Mouse (Mus musculus): ENCODE results near the gene Krtap13. TPM values are rescaled to one million over a fixed set of nuclear protein-coding genes. Genes with fewer than 3 reads are reported as not detected.
"Not testable (repeated sequence)": the region's sequence is repeated elsewhere in the genome, so short reads cannot be mapped to it uniquely, and the experiment has no call there.

Krtap13 gene
- polyA plus RNA-seq (2015; fragmentation: Nextera tagmentation; extraction: Ambion mirVana) = not detected in 2 replicates

DNA sequence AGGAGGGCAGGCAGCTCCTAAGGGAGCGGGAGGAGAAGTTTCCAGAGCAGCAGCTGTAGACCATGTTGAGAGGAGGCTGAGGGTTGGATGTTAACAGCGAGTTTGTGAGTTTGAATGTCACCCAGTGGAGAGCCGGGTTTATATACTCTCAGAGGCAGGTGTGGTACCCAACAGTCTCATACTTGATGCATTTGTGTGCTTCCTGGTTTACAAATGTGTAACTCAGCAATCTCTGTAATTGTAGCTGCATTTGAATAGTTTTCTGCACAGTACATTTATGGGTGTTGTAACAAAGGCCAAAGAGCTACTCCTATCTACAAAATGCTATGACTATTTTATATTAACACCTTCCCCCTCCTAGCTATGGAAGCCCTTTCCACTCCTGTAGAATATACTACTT is at the start of gene Krtap13:
Krtap13 (minus strand) TSS at position 101 of the 400 bp plus-strand sequence.
- H3K27me3 ChIP-seq (ENCODE audit: control insufficient read depth, insufficient read depth, low read length); H3K4me3 ChIP-seq (ENCODE audit: low read depth, low read length); H3K36me3 ChIP-seq (ENCODE audit: control insufficient read depth, insufficient read depth, low read length); DNase-seq (ENCODE audit: low spot score); ATAC-seq (ENCODE audit: low FRiP score, low TSS enrichment); H3K4me2 ChIP-seq (replicated peaks; ENCODE audit: low read depth); H3K9me3 ChIP-seq (ENCODE audit: control insufficient read depth, low read length); H3K27ac ChIP-seq (replicated peaks); H3K4me1 ChIP-seq (replicated peaks; ENCODE audit: control insufficient read depth, insufficient read depth); H3K9ac ChIP-seq (ENCODE audit: low read length): not testable (repeated sequence)
- 84% methylated on average over 3 of the region's 3 CpGs for WGBS

DNA sequence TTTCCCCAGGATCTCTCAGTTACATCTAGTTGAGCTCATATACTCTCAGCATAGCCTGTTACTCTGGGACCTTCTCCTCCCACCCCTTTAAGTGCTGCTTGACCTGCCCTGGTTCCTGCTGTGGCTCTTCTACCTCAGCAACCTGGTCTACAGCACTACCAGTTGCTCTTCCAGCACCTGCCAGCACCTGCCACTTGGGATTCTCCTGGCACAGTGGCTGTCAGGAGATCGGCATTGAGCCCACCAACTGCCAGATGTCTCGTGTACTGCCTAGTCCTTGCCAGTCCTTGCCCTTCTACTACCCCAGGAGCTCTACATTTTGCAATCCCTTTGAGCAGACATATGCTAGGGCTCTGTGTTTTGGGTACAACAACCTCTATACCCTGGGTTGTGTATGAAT is 35.4 kb upstream of the Krtap13 start:
- no peak for ATAC-seq (ENCODE audit: low FRiP score, low TSS enrichment)
- Histone ChIP-seq H3K4me3 (ENCODE audit: low read depth, low read length) (no peak overlapping the region), H3K27me3 (ENCODE audit: control insufficient read depth, insufficient read depth, low read length) (no peaks in the 10 kb centered on the region), H3K9ac (ENCODE audit: low read length) (no peak overlapping the region), H3K9me3 (ENCODE audit: control insufficient read depth, low read length) (no peaks in the 10 kb centered on the region), H3K36me3 (ENCODE audit: control insufficient read depth, insufficient read depth, low read length) (no peaks in the 10 kb centered on the region), H3K4me2 (replicated peaks; ENCODE audit: low read depth) (no peak overlapping the region), H3K27ac (replicated peaks) (no peak overlapping the region), H3K4me1 (replicated peaks; ENCODE audit: control insufficient read depth, insufficient read depth) (no peaks in the 10 kb centered on the region)
- DNase-seq (ENCODE audit: low spot score) = no peak
- WGBS = 71% methylated on average over 2 of the region's 2 CpGs
- no peak for TF ChIP-seq CTCF (IDR thresholded peaks at IDR 0.05; ENCODE audit: low read depth)
- TF ChIP-seq EP300 (optimal IDR thresholded peaks at IDR 0.05) = no peak

DNA sequence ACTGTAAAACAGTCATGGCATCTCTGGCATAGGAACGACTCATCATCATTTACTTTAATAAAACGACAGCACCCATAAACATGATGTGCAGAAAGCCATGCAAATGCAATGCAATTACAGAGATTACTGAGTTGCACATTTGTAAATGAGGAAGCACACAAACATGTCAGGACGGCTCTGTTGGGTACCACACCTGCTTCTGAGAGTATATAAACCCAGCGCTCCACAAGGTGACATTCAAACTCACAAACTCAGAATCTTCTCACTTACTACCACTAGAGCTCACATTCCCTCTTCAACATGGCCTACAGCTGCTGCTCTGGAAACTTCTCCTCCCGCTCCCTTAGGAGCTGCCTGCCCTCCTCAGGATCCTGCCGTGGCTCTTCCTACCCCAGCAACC is 26.2 kb upstream of the Krtap13 start, which contains the start of gene Gm5965:
Gm5965 (plus strand) TSS at position 301 of the 400 bp plus-strand sequence.
- no peak for DNase-seq (ENCODE audit: low spot score)
- no peak within 1 kb of the TSS for H3K27ac ChIP-seq (replicated peaks)
- no peak for ATAC-seq (ENCODE audit: low FRiP score, low TSS enrichment)
- TF ChIP-seq CTCF (IDR thresholded peaks at IDR 0.05; ENCODE audit: low read depth) (no peak), EP300 (optimal IDR thresholded peaks at IDR 0.05) (no peak)
- H3K9ac ChIP-seq (ENCODE audit: low read length) = no peak within 1 kb of the TSS
- no peak within 1 kb of the TSS for H3K4me3 ChIP-seq (ENCODE audit: low read depth, low read length)
- no peaks in the 10 kb centered on the region for H3K4me1 ChIP-seq (replicated peaks; ENCODE audit: control insufficient read depth, insufficient read depth)
- no peaks in the 10 kb centered on the region for H3K36me3 ChIP-seq (ENCODE audit: control insufficient read depth, insufficient read depth, low read length)
- H3K27me3 ChIP-seq (ENCODE audit: control insufficient read depth, insufficient read depth, low read length) = no peaks in the 10 kb centered on the region
- H3K4me2 ChIP-seq (replicated peaks; ENCODE audit: low read depth) = no peak within 1 kb of the TSS
- WGBS = 88% methylated on average over 5 of the region's 6 CpGs
- no peaks in the 10 kb centered on the region for H3K9me3 ChIP-seq (ENCODE audit: control insufficient read depth, low read length)

DNA sequence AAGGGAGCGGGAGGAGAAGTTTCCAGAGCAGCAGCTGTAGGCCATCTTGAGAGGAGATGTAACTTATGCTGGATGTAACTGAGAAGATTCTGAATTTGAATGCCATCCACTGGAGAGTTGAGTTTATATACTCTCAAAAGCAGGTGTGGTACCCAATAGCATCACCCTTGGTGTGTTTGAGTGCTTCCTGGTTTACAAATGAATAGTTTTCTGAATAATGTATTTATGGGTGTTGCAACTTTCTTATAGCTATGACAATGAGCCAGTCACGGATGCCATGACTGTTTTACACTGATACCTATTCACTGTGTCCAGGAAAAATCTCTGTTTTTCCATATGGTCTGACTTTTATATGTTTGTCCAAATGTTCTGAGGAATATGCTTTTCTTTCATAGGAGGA is 22.7 kb upstream of the Krtap13 start, which contains the start of gene 2310057N15Rik:
2310057N15Rik (minus strand) TSS at position 101 of the 400 bp plus-strand sequence.
- no peaks in the 10 kb centered on the region for H3K36me3 ChIP-seq (ENCODE audit: control insufficient read depth, insufficient read depth, low read length)
- no peaks in the 10 kb centered on the region for H3K9me3 ChIP-seq (ENCODE audit: control insufficient read depth, low read length)
- H3K4me1 ChIP-seq (replicated peaks; ENCODE audit: control insufficient read depth, insufficient read depth) = no peaks in the 10 kb centered on the region
- no peaks in the 10 kb centered on the region for H3K27me3 ChIP-seq (ENCODE audit: control insufficient read depth, insufficient read depth, low read length)
- H3K4me3 ChIP-seq (ENCODE audit: low read depth, low read length) = no peak within 1 kb of the TSS
- ATAC-seq (ENCODE audit: low FRiP score, low TSS enrichment) (no peak), DNase-seq (ENCODE audit: low spot score) (no peak)
- H3K4me2 ChIP-seq (replicated peaks; ENCODE audit: low read depth) = no peak within 1 kb of the TSS
- no peak within 1 kb of the TSS for H3K9ac ChIP-seq (ENCODE audit: low read length)
- no peak within 1 kb of the TSS for H3K27ac ChIP-seq (replicated peaks)
- WGBS = 86% methylated on average over 2 of the region's 2 CpGs
- TF ChIP-seq CTCF (IDR thresholded peaks at IDR 0.05; ENCODE audit: low read depth) (no peak), EP300 (optimal IDR thresholded peaks at IDR 0.05) (no peak)

DNA sequence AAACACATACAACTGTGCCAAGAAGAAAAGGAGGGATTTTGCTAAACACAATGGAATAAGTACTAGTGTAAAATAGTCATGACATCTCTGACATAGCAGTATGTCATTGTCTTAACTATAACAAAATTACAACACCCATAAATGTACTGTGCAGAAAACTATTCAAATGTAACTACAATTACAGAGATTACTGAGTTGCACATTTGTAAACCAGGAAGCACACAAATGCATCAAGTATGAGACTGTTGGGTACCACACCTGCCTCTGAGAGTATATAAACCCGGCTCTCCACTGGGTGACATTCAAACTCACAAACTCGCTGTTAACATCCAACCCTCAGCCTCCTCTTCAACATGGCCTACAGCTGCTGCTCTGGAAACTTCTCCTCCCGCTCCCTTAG is 7.1 kb upstream of the Krtap13 start, which contains the start of gene 2310034C09Rik:
2310034C09Rik (plus strand) TSS at position 301 of the 400 bp plus-strand sequence.
- not testable (repeated sequence) for H3K36me3 ChIP-seq (ENCODE audit: control insufficient read depth, insufficient read depth, low read length); H3K4me2 ChIP-seq (replicated peaks; ENCODE audit: low read depth); ATAC-seq (ENCODE audit: low FRiP score, low TSS enrichment); H3K9ac ChIP-seq (ENCODE audit: low read length); H3K9me3 ChIP-seq (ENCODE audit: control insufficient read depth, low read length); H3K4me3 ChIP-seq (ENCODE audit: low read depth, low read length); H3K4me1 ChIP-seq (replicated peaks; ENCODE audit: control insufficient read depth, insufficient read depth); H3K27me3 ChIP-seq (ENCODE audit: control insufficient read depth, insufficient read depth, low read length); H3K27ac ChIP-seq (replicated peaks); DNase-seq (ENCODE audit: low spot score)
- 74% methylated on average over 2 of the region's 3 CpGs for WGBS

DNA sequence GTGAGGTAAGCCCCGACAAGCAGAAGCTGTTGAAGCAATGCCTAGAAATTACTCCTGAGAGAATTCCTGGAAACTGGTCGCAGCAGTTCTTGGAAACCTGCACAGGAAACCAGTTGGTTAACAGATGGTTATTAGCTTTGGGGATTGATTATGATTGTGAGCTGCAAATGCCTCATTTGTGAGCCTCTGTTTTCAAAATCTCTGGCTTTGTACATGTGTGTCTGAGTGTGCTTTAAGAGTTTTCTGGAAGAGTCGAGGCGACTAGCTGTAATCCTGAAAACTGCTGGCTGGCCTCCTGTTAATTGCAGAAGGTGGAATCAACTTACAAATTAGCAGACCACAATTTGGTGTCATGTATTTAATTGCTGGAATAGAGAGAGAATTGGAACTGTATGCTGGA is 3.5 kb downstream of the Krtap13 start:
- Histone ChIP-seq H3K9me3 (ENCODE audit: control insufficient read depth, low read length) (no peaks in the 10 kb centered on the region), H3K9ac (ENCODE audit: low read length) (no peak overlapping the region), H3K4me3 (ENCODE audit: low read depth, low read length) (no peak overlapping the region), H3K36me3 (ENCODE audit: control insufficient read depth, insufficient read depth, low read length) (no peaks in the 10 kb centered on the region), H3K4me2 (replicated peaks; ENCODE audit: low read depth) (no peak overlapping the region), H3K27me3 (ENCODE audit: control insufficient read depth, insufficient read depth, low read length) (no peaks in the 10 kb centered on the region), H3K4me1 (replicated peaks; ENCODE audit: control insufficient read depth, insufficient read depth) (no peaks in the 10 kb centered on the region), H3K27ac (replicated peaks) (no peak overlapping the region)
- WGBS = 70% methylated on average over 4 of the region's 4 CpGs
- DNase-seq (ENCODE audit: low spot score) = no peak
- no peak for ATAC-seq (ENCODE audit: low FRiP score, low TSS enrichment)
- TF ChIP-seq CTCF (IDR thresholded peaks at IDR 0.05; ENCODE audit: low read depth) (no peak), EP300 (optimal IDR thresholded peaks at IDR 0.05) (no peak)
